Mouse (Mus musculus) bone marrow, adult 2 months (tissue): ENCODE results near the gene Pdcd1lg2.

Experiments
- CTCF ChIP-seq: fragments of 200-500 bp; IDR thresholded peaks from 2 replicates; pipeline ENCODE4 v1.5.1; 2011; ENCODE audit warnings: low read length, control low read depth; ENCODE audit not compliant: control insufficient read depth, insufficient read depth
- POLR2A ChIP-seq: fragments of 200-500 bp; IDR thresholded peaks from 2 replicates; pipeline ENCODE4 v1.6.1; 2011; ENCODE audit warnings: low read depth, mild to moderate bottlenecking, control low read depth, low read length, borderline replicate concordance; ENCODE audit not compliant: control insufficient read depth

GRCm38 (mm10) chr19:29482148-29482547 lies 71.4 kb downstream of the Pdcd1lg2 start:
- no peak for TF ChIP-seq CTCF
- TF ChIP-seq POLR2A = no peak
